Mouse (Mus musculus): ENCODE results near the gene Morn3.

Gene Morn3

GRCm38 (mm10) chr5:123059757-123060520 is 13.1 kb upstream of the Morn3 start:
- peak; percentile 77 for DNase-seq

- DNase-seq = no peak
These were observed 11.7 kb upstream of the Morn3 start for GRCm38 (mm10) chr5:123058251-123059102.

DNA sequence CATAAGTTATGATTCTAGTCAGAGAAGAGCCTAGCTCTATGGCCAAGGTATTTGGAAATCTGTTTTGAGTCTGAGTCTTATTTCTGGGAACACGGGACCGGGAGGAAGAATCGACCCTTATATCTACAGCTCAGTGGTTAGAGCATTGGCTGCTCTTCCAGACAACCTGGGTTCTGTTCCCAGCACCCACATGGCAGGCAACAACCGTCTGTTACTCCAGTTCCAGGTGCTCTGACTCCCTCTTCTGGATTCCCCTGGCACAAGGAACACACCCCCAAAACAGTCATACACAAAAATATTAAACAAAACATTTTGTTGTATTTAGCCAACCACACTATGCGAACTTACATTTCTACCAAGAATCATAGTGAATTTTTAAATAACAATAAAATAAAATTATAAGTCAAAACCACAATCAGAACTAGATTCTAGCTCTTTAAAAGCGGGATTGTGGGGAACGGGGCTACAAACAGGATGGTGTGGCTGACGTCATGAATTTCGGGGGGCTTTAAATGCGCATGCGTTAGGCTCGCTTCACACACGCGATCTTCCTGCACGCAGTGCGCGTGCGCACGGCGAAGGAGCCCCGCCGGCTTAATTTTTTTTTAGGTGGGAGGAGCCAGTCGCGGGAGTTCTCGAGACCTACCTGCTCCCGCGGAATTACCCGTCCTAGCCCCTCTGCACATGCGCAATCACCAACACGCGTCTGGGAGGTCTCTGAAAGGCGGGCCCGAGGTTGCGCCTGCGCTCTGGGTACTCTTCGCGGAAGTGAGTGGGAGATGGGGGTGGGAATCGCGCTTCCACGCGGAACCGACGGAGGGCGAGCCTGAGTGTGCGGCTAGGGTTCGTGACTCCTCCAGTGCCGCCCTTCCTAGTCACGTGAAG is 10.8 kb upstream of the Morn3 start:
- DNase-seq = peak; percentile 100

DNA sequence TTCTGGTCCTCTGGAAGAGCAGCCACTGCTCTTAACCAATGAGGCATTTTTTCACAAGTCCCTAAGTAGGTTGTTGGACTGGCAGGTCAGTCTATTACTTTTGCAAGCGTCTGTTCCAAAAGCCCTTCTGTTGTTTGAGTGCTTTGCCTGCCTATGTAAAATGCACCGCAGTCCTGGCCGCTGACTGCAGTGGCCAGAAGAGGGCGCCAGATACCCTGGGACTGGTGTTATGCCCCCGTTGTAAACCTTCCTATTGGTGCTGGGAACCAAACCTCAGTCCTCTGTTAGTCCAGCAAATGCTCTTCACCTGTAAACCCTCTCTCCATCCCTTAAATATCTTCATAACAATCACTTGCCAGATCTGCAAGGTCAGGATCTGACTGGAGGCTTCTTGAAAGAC is 4.9 kb upstream of the Morn3 start:
- no peak for DNase-seq

- no peak for DNase-seq
These were observed 4.1 kb upstream of the Morn3 start for GRCm38 (mm10) chr5:123050918-123051317.

DNA sequence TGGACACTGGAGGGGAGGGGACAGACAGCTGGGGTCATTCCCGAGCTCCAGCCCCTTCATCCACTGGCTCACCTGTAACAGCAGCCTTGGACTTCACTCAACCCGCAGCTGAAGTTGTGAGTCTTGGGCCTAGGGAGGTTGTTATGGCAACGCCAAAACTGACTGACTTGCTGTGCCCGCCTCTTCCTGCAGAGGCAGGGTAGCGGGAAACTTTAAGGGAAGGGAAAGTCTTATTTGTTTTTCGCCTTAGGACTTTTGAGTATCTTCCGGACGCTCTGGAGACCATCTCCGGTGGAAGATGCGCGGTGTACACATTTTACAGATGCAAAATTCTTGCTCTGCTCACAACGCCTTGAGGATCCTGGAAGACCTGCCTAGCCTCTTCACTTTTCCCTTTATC is 2.5 kb upstream of the Morn3 start:
- no peak for DNase-seq

GRCm38 (mm10) chr5:123045561-123046295 is 1.1 kb downstream of the Morn3 start:
- DNase-seq = peak; percentile 64

DNA sequence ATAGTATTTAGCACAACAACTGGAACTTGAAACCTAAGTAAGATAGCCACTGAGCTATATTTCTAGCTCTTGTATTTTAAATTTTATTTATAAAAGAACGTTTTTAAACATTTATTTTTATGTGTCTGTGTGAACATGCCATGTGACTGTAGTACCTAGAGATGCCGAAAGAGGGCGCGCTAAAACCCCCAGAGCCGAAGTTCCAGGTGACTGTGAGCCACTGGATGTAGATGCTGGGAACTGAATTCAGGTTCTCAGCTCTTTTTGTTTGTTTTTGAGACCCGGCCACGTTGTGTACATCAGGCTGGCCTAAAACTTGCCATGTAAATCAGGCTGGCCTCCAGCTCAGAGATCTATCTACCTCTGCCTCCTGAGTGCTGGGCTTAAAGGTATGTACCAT is 3.0 kb downstream of the Morn3 start:
- peak; percentile 67 for DNase-seq

GRCm38 (mm10) chr5:123040796-123041195 is 6.0 kb downstream of the Morn3 start:
- no peak for DNase-seq

DNA sequence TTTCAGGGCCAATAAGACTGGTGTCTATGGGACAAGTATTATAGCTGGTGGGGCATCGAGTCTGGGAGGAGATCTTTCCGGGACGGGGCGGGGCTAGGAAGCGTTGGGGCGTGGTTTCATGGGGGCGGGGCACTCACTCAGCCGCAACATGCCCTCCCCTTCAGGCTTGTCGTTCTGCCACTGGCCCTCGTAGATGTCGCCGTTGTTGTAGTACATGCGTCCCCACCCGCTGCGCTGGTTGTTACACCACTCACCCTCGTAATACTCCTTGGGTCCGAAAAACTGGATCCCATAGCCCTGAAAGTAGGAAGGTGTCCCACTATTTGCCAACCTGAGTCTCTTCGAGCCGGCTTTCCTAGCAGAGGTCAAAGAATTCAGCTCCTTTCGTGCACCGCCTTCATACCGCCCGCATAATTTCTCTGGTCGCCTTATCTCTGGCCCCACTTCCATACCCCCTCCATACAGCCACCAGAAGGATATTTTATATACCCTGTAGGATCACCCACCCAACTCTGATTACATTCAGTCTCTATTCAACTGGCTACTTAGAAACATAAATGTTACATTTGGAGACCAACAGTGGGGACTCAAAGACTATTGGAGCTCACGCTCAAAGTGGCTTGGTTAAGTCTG is 7.6 kb downstream of the Morn3 start:
- DNase-seq = peak; percentile 92

DNA sequence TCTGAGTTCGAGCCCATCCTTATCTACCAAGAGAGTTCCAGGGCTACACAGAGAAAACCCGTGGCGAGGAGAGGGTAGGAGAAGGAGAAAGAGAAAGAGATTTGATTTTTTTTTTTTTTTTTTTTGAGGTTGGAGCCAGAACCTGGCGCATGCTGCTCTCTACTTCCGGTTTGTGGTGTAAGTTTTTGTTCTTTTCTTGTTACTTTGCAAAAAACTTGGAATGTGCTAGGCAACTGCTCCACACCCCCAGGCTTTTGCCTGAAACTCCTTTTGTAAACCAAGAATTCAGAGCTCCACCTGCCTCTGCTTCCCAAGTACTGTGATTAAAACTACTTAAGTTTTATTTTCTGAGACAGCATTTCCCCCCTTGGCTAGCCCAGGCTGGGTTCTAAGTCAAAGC is 8.7 kb downstream of the Morn3 start:
- DNase-seq = no peak

GRCm38 (mm10) chr5:123035564-123035963 is 11.3 kb downstream of the Morn3 start:
- peak; percentile 68 for DNase-seq

- no peak for DNase-seq
These were observed 11.7 kb downstream of the Morn3 start for GRCm38 (mm10) chr5:123035089-123035488.

GRCm38 (mm10) chr5:123033646-123034160 is 13.1 kb downstream of the Morn3 start:
- no peak for DNase-seq

GRCm38 (mm10) chr5:123031312-123031711 is 15.5 kb downstream of the Morn3 start:
- DNase-seq = no peak

GRCm38 (mm10) chr5:123029729-123030128 is 17.1 kb downstream of the Morn3 start:
- DNase-seq = no peak

- no peak for DNase-seq
These were observed 19.4 kb downstream of the Morn3 start for GRCm38 (mm10) chr5:123027436-123027835.

- DNase-seq = no peak
These were observed 20.4 kb downstream of the Morn3 start for GRCm38 (mm10) chr5:123026414-123026813.

DNA sequence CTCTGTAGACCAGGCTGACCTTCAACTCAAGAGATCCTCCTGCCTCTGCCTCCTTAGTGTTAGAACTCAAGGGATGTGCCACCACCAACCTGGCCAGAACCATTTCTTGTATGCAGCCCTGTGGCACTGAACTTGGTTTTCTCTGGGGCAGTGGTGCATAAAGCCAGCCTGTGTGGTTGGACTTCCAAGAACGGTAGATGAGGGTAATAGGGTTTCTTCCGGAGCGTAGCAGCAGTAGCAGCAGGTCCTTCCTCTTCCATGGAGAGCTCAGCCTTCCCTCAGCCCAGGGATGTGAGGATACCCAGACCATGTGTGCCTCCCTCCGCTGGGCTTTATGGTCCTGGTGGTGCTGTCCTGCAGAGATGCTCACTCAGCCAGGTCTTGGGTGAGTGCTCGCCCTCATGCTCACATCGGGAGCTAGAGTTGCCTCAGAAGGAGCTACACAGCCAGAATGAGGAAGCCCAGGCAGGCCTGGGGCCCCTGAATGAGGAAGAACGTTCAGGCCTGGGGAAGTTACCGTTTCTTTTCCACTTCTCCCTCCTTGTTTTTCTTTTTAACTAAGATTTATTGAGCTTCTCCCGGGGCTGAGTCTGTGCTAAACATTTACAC is 21.7 kb downstream of the Morn3 start:
- DNase-seq = peak; percentile 37

GRCm38 (mm10) chr5:123024312-123024711 is 22.5 kb downstream of the Morn3 start:
- no peak for DNase-seq

GRCm38 (mm10) chr5:123023049-123023448 is 23.8 kb downstream of the Morn3 start:
- no peak for DNase-seq
